Mouse (Mus musculus) myocyte (in vitro differentiated cells): ENCODE data around the gene 1600002K03Rik.

Experiments
- MYOG ChIP-seq, 3 experiments: IDR thresholded peaks; one replicate each; pipeline ENCODE4 v1.6.1; 2011; ENCODE audit warnings: control low read depth in 2 of 3, low read depth in 2 of 3, mild to moderate bottlenecking in 2 of 3; ENCODE audit not compliant: insufficient read length in 2 of 3, control insufficient read depth in 1 of 3, insufficient read depth in 1 of 3
- POLR2A ChIP-seq: IDR thresholded peaks from one replicate; pipeline ENCODE4 v1.6.1; 2011; ENCODE audit warnings: low read depth, mild to moderate bottlenecking, control low read depth, moderate library complexity; ENCODE audit not compliant: insufficient read length
- SRF ChIP-seq: IDR thresholded peaks from one replicate; pipeline ENCODE4 v1.6.1; 2011; ENCODE audit warnings: low read depth; ENCODE audit not compliant: control insufficient read depth, insufficient read length
- USF1 ChIP-seq: IDR thresholded peaks from one replicate; pipeline ENCODE4 v1.6.1; 2011; ENCODE audit warnings: low read depth, mild to moderate bottlenecking, control low read depth, moderate library complexity

DNA sequence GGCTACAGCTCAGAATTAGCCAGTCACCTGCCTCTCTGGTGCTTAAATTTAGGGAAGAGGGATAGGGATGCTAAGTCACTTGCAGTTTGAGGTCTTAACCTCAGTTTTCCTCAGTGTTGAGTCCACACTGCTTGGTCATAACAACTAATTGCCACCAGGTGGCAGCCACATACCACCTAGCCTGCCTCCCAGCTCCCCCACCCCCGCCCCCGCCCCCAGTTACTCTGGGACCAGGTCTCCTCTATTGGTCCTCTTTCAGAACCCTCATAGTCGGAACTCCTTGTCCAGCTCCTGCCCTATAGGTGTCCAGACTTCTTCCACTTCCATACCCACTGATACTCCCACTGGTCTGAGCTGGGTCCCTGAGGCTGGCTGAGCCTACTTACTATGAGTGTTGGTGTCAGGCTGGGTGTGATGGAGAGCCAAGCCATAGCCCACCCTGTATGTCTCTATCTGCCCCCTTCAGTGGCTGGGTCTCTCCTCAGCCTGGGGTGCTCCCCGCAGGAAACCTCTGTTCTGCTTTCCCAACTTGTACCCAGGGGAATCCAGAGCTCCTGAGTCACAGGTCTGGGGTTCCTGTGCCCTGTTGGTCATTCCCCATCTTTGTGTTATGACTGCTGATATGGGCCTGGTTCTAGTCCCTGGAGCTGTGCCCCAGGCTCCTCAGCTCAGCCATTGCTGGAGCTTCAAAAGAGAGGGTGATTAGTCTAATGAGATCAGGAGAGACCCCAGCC, 3.0 kb downstream of the 1600002K03Rik start:
- TF ChIP-seq MYOG (IDR thresholded peaks at IDR 0.05; ENCODE audit: control insufficient read depth in 1 of 3, insufficient read depth in 1 of 3, insufficient read length in 2 of 3, low read depth in 2 of 3) = no peak
- TF ChIP-seq POLR2A = no peak
- no peak for TF ChIP-seq SRF
- TF ChIP-seq USF1 = no peak
